Mouse (Mus musculus) left cerebral cortex, adult 2 months (tissue): ENCODE measurements around the gene Sprr2h. TPM values are rescaled to one million over a fixed set of nuclear protein-coding genes. Genes with fewer than 3 reads are reported as not detected.

ENCODE experiments used
- DNase-seq, 2 experiments: peaks; one replicate each; pipeline ENCODE4 v3.0.0; 2021 to 2022; ENCODE audit warnings: low spot score in 2 of 2, mixed read lengths in 1 of 2; ENCODE audit errors: extremely low spot score in 1 of 2
- H3K27ac ChIP-seq: fragments of 200-600 bp; 2 replicates; pipeline ENCODE4 v1.8.1; 2022
- H3K4me3 ChIP-seq: fragments of 200-600 bp; 2 replicates; pipeline ENCODE4 v1.8.1; 2022
- CTCF ChIP-seq: fragments of 200-600 bp; IDR thresholded peaks from 2 replicates; pipeline ENCODE4 v1.8.1; 2022; ENCODE audit warnings: antibody characterized with exemption, mild to moderate bottlenecking, moderate library complexity
- intact Hi-C: fragments of 180-260 bp; cut with DNase I; formaldehyde crosslinking; loops from one replicate; pipeline ENCODE4 v1.15.1; 2025
- long read RNA-seq, 2 experiments: library from polyadenylated mRNA; stranded (forward); transcript quantifications; one replicate each; pipeline ENCODE4 v2.0.0; 2021; ENCODE audit warnings: borderline mapping rate in 2 of 2
- total RNA-seq, 2 experiments: library from RNA; stranded (reverse); gene quantifications; 2 replicates each; pipeline ENCODE4 v1.2.3; 2021

Gene Sprr2h
- not detected for total RNA-seq
- long read RNA-seq, experiment 1, result 0 reads
- long read RNA-seq, experiment 2, result 0 reads

- DNase-seq, result no peak
- no peak for TF ChIP-seq CTCF
- intact Hi-C loops, result no loop called here
- no peak within 1 kb of the TSS for H3K4me3 ChIP-seq
- H3K27ac ChIP-seq, result no peak within 1 kb of the TSS
These were observed at the start of gene Sprr2h for GRCm38 (mm10) chr3:92385385-92385784. Sprr2h (plus strand) TSS chr3:92385685.

- no peak for DNase-seq
- intact Hi-C loops, result no loop called here
- TF ChIP-seq CTCF, result no peak
- Histone ChIP-seq H3K4me3 (no peak overlapping the region), H3K27ac (no peak overlapping the region)
These were observed 49.2 kb upstream of the Sprr2h start for GRCm38 (mm10) chr3:92336278-92336677.

DNA sequence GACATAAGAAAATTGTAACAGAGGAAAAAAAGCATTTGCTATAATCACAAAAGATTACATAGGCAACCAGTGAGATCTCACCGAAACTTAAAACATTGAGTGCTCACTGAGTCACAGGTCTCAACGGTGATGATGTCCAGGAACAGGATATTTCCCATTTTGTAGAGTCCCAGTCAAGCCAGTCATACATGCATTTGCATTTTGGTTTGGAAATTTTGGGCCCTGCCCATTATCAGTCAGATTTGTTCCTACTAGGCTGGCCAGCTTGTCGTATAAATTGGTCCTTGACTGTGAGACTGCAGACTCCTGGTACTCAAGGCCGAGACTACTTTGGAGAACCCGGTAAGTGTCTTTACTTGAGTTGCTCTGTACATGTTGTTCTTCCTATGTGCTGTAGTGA lies 46.6 kb upstream of the Sprr2h start, which contains the start of gene Sprr2d:
Gene Sprr2d, plus strand, starts transcription at position 301 of the 400 bp plus-strand sequence.
- intact Hi-C loops, result no loop called here
- Histone ChIP-seq H3K27ac (no peak within 1 kb of the TSS), H3K4me3 (no peak within 1 kb of the TSS)
- DNase-seq, result no peak
- TF ChIP-seq CTCF, result no peak

DNA sequence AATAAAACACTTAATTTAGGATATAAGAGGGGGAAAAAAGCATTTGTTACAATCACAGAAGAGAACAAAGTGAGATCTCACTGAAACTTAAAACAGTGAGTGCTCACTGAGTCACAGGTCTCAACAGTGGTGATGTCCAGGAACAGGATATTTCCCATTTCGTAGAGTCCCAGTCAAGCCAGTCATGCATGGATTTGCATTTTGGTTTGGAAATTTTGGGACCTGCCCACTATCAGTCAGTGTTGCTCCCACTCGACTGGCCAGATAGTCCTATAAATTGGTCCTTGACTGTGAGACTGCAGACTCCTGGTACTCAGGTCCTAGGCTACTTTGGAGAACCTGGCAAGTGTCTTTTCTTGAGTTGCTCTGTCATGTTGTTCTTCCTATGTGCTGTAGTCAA lies 33.6 kb upstream of the Sprr2h start, which contains the start of gene Sprr2e:
Gene Sprr2e, plus strand, starts transcription at position 301 of the 400 bp plus-strand sequence.
- H3K27ac ChIP-seq, result no peak within 1 kb of the TSS
- intact Hi-C loops, result no loop called here
- no peak within 1 kb of the TSS for H3K4me3 ChIP-seq
- TF ChIP-seq CTCF, result no peak
- DNase-seq, result no peak

- no peak for TF ChIP-seq CTCF
- H3K27ac ChIP-seq, result no peak overlapping the region
- no peak overlapping the region for H3K4me3 ChIP-seq
- DNase-seq, result no peak
- intact Hi-C loops, result no loop called here
These were observed 23.9 kb upstream of the Sprr2h start for GRCm38 (mm10) chr3:92361619-92362018.

- Histone ChIP-seq H3K27ac (no peak within 1 kb of the TSS), H3K4me3 (no peak within 1 kb of the TSS)
- intact Hi-C loops, result no loop called here
- no peak for TF ChIP-seq CTCF
- no peak for DNase-seq
These were observed 20.6 kb upstream of the Sprr2h start, which contains the start of gene Sprr2f for GRCm38 (mm10) chr3:92364887-92365286. Sprr2f (plus strand) TSS chr3:92365187.

DNA sequence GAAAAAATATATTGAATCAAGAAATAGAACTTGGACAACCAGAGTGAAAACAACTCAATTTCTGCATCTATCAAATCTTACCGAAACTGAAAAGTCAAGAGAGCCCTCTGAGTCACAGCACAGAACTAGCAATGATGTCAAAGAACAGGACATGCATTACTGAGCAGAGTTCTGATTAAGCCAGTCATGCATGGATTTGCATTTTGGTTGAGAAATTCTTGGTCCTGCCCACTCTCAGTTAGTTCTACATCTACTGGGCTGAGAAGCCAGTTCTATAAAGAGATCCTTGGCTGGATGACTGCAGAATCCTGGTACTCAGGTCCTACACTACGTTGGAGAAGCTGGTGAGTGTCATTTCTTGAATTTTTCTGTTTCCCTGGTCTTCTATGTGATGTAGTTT lies 11.9 kb upstream of the Sprr2h start:
- DNase-seq, result no peak
- intact Hi-C loops, result no loop called here
- Histone ChIP-seq H3K4me3 (no peak overlapping the region), H3K27ac (no peak overlapping the region)
- no peak for TF ChIP-seq CTCF

- Histone ChIP-seq H3K27ac (no peak overlapping the region), H3K4me3 (no peak overlapping the region)
- TF ChIP-seq CTCF, result peak; percentile 52
- DNase-seq, result no peak
- intact Hi-C loops, result loop anchor here (5.0 to 10.0 kb wide), 3 partner anchors 118 to 240 kb away; partner anchors contain the start of gene 2210017I01Rik
These were observed 8.8 kb downstream of the Sprr2h start for GRCm38 (mm10) chr3:92394301-92394700.

- no peak for TF ChIP-seq CTCF
- Histone ChIP-seq H3K4me3 (no peak within 1 kb of the TSS), H3K27ac (no peak within 1 kb of the TSS)
- intact Hi-C loops, result no loop called here
- no peak for DNase-seq
These were observed 22.2 kb downstream of the Sprr2h start, which contains the start of gene Sprr2i for GRCm38 (mm10) chr3:92407691-92408090. Sprr2i (plus strand) TSS chr3:92407991.

- Histone ChIP-seq H3K27ac (no peak within 1 kb of the TSS), H3K4me3 (no peak within 1 kb of the TSS)
- no peak for DNase-seq
- intact Hi-C loops, result no loop called here
- TF ChIP-seq CTCF, result no peak
These were observed 32.3 kb downstream of the Sprr2h start, which contains the start of gene Sprr2j-ps for GRCm38 (mm10) chr3:92417782-92418181. Sprr2j-ps (plus strand) TSS chr3:92418082.

DNA sequence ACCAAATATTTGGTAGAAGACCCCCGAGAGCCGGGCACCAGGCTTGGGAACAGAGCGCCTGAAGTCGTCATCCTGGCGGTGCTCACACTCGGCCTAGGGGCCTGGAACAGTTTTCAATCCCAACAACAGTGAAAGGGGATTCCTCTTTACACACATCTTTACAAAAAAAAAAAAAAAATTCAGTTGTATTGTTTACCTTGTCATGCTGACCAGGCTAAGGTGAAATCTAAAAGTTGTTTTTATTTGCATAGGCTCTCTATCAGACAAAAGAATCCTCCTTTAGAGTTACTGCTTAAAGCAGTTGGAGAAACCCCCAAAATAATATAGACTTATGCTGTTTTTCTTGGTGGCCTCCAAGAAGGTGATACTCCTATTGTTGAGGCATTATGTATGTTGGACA lies 43.8 kb downstream of the Sprr2h start, which contains the start of gene Gm9774:
Gene Gm9774, minus strand, starts transcription at position 101 of the 400 bp plus-strand sequence.
- intact Hi-C loops, result no loop called here
- H3K27ac ChIP-seq, result no peak within 1 kb of the TSS
- no peak for TF ChIP-seq CTCF
- H3K4me3 ChIP-seq, result no peak within 1 kb of the TSS
- DNase-seq, result no peak

DNA sequence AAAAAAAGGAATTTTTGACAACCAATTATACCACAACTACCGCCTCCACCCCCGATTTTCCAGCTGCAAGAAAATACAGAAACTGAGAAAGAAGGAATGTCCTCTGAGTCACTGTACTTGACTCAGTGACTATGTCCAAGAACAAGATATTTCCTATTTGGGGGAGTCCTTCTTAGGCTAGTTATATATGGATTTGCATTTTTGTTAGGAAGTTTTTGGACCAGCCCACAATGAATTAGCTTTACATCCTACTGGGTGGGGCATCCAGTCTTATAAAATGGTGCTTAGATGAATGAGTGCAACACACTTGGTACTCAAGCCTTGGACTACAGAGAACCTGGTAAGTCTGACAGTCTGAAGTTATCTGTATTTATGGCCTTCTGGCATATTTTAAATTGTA lies 46.8 kb downstream of the Sprr2h start, which contains the start of gene Sprr2k:
Gene Sprr2k, plus strand, starts transcription at position 301 of the 400 bp plus-strand sequence.
- TF ChIP-seq CTCF, result no peak
- DNase-seq, result no peak
- Histone ChIP-seq H3K27ac (no peak within 1 kb of the TSS), H3K4me3 (no peak within 1 kb of the TSS)
- intact Hi-C loops, result no loop called here

Other genes starting within 250 kb of the Sprr2h start
- gene Lelp1, start 242.9 kb upstream of the Sprr2h start, total RNA-seq, result not detected
- not detected for gene Sprr2a1, start 169.9 kb upstream of the Sprr2h start, total RNA-seq
- not detected for gene Sprr2a2, start 169.8 kb upstream of the Sprr2h start, total RNA-seq
- not detected for gene Sprr2a3, start 100.3 kb upstream of the Sprr2h start, total RNA-seq
- not detected for gene Sprr2b, start 69.1 kb upstream of the Sprr2h start, total RNA-seq
- not detected for gene Sprr2d, start 46.5 kb upstream of the Sprr2h start, total RNA-seq
- not detected for gene Sprr2e, start 33.5 kb upstream of the Sprr2h start, total RNA-seq
- gene Sprr2f, start 20.5 kb upstream of the Sprr2h start, total RNA-seq, result not detected
- not detected for gene Sprr2i, start 22.3 kb downstream of the Sprr2h start, total RNA-seq
- gene Sprr2j-ps, start 32.4 kb downstream of the Sprr2h start, total RNA-seq, result not detected
- gene Gm9774, start 43.7 kb downstream of the Sprr2h start, total RNA-seq, result 1 to 10 TPM in 1 of 2 experiments, under 1 TPM in 1; 0.98 to 3.2 TPM
- not detected for gene Sprr2k, start 46.9 kb downstream of the Sprr2h start, total RNA-seq
- gene Sprr1b, start 53.1 kb downstream of the Sprr2h start, total RNA-seq, result not detected
- gene Sprr3, start 73.0 kb downstream of the Sprr2h start, total RNA-seq, result not detected
- gene Sprr1a, start 100.2 kb downstream of the Sprr2h start, total RNA-seq, result not detected
- gene Sprr4, start 114.8 kb downstream of the Sprr2h start, total RNA-seq, result not detected
- gene 2310046K23Rik, start 148.8 kb downstream of the Sprr2h start, total RNA-seq, result not detected
- gene Ivl, start 188.1 kb downstream of the Sprr2h start, total RNA-seq, result not detected
- gene Smcp, start 203.3 kb downstream of the Sprr2h start, total RNA-seq, result not detected
- not detected for gene 2210017I01Rik, start 221.8 kb downstream of the Sprr2h start, total RNA-seq
- gene Lce6a, start 236.0 kb downstream of the Sprr2h start, total RNA-seq, result not detected